Mouse (Mus musculus): ENCODE results near the gene Pnpla2. TPM values are rescaled to one million over a fixed set of nuclear protein-coding genes. Genes with fewer than 3 reads are reported as not detected.

Pnpla2 gene
- polyA plus RNA-seq, 1 experiment from 2014 or later, result 19.2 TPM

- Histone ChIP-seq H3K4me1 (replicated peaks) (peaks cover 73% of the 10 kb centered on the region), H3K9ac (replicated peaks) (peak overlapping the region; percentile 83), H3K27ac (peak overlapping the region; percentile 87), H3K36me3 (peaks cover 43% of the 10 kb centered on the region), H3K4me3 (replicated peaks) (peak overlapping the region; percentile 64), H3K9me3 (no peaks in the 10 kb centered on the region), H3K4me2 (replicated peaks) (peak overlapping the region; percentile 93), H3K27me3 (no peaks in the 10 kb centered on the region)
- no peak for ATAC-seq
- WGBS, result 68% methylated on average over 15 of the region's 15 CpGs
Observed at GRCm38 (mm10) chr7:141433517-141434400, 21.2 kb upstream of the Pnpla2 start.

GRCm38 (mm10) chr7:141434464-141434863 is 20.5 kb upstream of the Pnpla2 start:
- peaks cover 66% of the 10 kb centered on the region for H3K4me1 ChIP-seq (replicated peaks)
- H3K9me3 ChIP-seq, result no peaks in the 10 kb centered on the region
- peak overlapping the region; percentile 87 for H3K27ac ChIP-seq
- H3K4me3 ChIP-seq (replicated peaks), result peak overlapping the region; percentile 64
- H3K4me2 ChIP-seq (replicated peaks), result peak overlapping the region; percentile 93
- peak; percentile 10; the same call in 1 of the 2 replicates for ATAC-seq
- WGBS, result 10% methylated on average over 8 of the region's 8 CpGs
- peak overlapping the region; percentile 83 for H3K9ac ChIP-seq (replicated peaks)
- H3K27me3 ChIP-seq, result no peaks in the 10 kb centered on the region
- peaks cover 49% of the 10 kb centered on the region for H3K36me3 ChIP-seq

GRCm38 (mm10) chr7:141435129-141435855 is 19.7 kb upstream of the Pnpla2 start:
- peak overlapping the region; percentile 87 for H3K27ac ChIP-seq
- peaks cover 46% of the 10 kb centered on the region for H3K36me3 ChIP-seq
- no peaks in the 10 kb centered on the region for H3K9me3 ChIP-seq
- peak overlapping the region; percentile 93 for H3K4me2 ChIP-seq (replicated peaks)
- H3K4me1 ChIP-seq (replicated peaks), result peaks cover 58% of the 10 kb centered on the region
- peak overlapping the region; percentile 83 for H3K9ac ChIP-seq (replicated peaks)
- peak; percentile 10; the same call in 1 of the 2 replicates for ATAC-seq
- H3K27me3 ChIP-seq, result no peaks in the 10 kb centered on the region
- WGBS, result 5% methylated on average over 17 of the region's 17 CpGs
- H3K4me3 ChIP-seq (replicated peaks), result peak overlapping the region; percentile 64

GRCm38 (mm10) chr7:141435856-141436522 is 19.0 kb upstream of the Pnpla2 start:
- H3K9me3 ChIP-seq, result no peaks in the 10 kb centered on the region
- peak overlapping the region; percentile 87 for H3K27ac ChIP-seq
- no peak overlapping the region for H3K9ac ChIP-seq (replicated peaks)
- peaks cover 39% of the 10 kb centered on the region for H3K36me3 ChIP-seq
- H3K4me2 ChIP-seq (replicated peaks), result peak overlapping the region; percentile 93
- 71% methylated on average over 9 of the region's 9 CpGs for WGBS
- H3K4me3 ChIP-seq (replicated peaks), result peak overlapping the region; percentile 64
- no peaks in the 10 kb centered on the region for H3K27me3 ChIP-seq
- ATAC-seq, result no peak
- H3K4me1 ChIP-seq (replicated peaks), result peaks cover 61% of the 10 kb centered on the region

GRCm38 (mm10) chr7:141436523-141436892 is 18.5 kb upstream of the Pnpla2 start:
- Histone ChIP-seq H3K27ac (peak overlapping the region; percentile 76; the same call in 1 of the 2 replicates), H3K36me3 (peaks cover 34% of the 10 kb centered on the region), H3K4me3 (replicated peaks) (peak overlapping the region; percentile 62), H3K4me2 (replicated peaks) (peak overlapping the region; percentile 93), H3K4me1 (replicated peaks) (peaks cover 61% of the 10 kb centered on the region), H3K27me3 (no peaks in the 10 kb centered on the region), H3K9ac (replicated peaks) (peak overlapping the region; percentile 87), H3K9me3 (no peaks in the 10 kb centered on the region)
- WGBS, result 49% methylated on average over 2 of the region's 2 CpGs
- ATAC-seq, result no peak

GRCm38 (mm10) chr7:141437178-141438120 is 17.5 kb upstream of the Pnpla2 start, which contains the start of gene Slc25a22:
TSS of gene Slc25a22 (minus strand) at chr7:141437892.
- H3K4me3 ChIP-seq (replicated peaks), result peak within 1 kb of the TSS; percentile 62
- WGBS, result 5% methylated on average over 53 of the region's 53 CpGs
- H3K4me2 ChIP-seq (replicated peaks), result peak within 1 kb of the TSS; percentile 93
- H3K9ac ChIP-seq (replicated peaks), result peak within 1 kb of the TSS; percentile 87
- H3K36me3 ChIP-seq, result peaks cover 25% of the 10 kb centered on the region
- H3K27me3 ChIP-seq, result no peaks in the 10 kb centered on the region
- H3K4me1 ChIP-seq (replicated peaks), result peaks cover 64% of the 10 kb centered on the region
- H3K9me3 ChIP-seq, result no peaks in the 10 kb centered on the region
- peak; percentile 75 for ATAC-seq
- peak within 1 kb of the TSS; percentile 76 for H3K27ac ChIP-seq

- H3K27me3 ChIP-seq, result no peaks in the 10 kb centered on the region
- H3K27ac ChIP-seq, result peak overlapping the region; percentile 76; the same call in 1 of the 2 replicates
- peak overlapping the region; percentile 87; the same call in 1 of the 2 replicates for H3K9ac ChIP-seq (replicated peaks)
- H3K4me3 ChIP-seq (replicated peaks), result no peak overlapping the region
- no peaks in the 10 kb centered on the region for H3K9me3 ChIP-seq
- no peak overlapping the region for H3K4me2 ChIP-seq (replicated peaks)
- H3K36me3 ChIP-seq, result peaks cover 16% of the 10 kb centered on the region
- H3K4me1 ChIP-seq (replicated peaks), result peaks cover 64% of the 10 kb centered on the region
- 90% methylated on average over 12 of the region's 12 CpGs for WGBS
- no peak for ATAC-seq
Observed at GRCm38 (mm10) chr7:141438201-141438968, 16.6 kb upstream of the Pnpla2 start.

GRCm38 (mm10) chr7:141439140-141439679 is 15.8 kb upstream of the Pnpla2 start:
- peaks cover 11% of the 10 kb centered on the region for H3K36me3 ChIP-seq
- no peak overlapping the region for H3K27ac ChIP-seq
- no peak overlapping the region for H3K4me3 ChIP-seq (replicated peaks)
- ATAC-seq, result no peak
- no peak overlapping the region for H3K9ac ChIP-seq (replicated peaks)
- no peaks in the 10 kb centered on the region for H3K9me3 ChIP-seq
- WGBS, result 95% methylated on average over 10 of the region's 10 CpGs
- H3K4me1 ChIP-seq (replicated peaks), result peaks cover 64% of the 10 kb centered on the region
- H3K27me3 ChIP-seq, result no peaks in the 10 kb centered on the region
- no peak overlapping the region for H3K4me2 ChIP-seq (replicated peaks)

- no peak overlapping the region for H3K9ac ChIP-seq (replicated peaks)
- no peak overlapping the region for H3K27ac ChIP-seq
- H3K4me1 ChIP-seq (replicated peaks), result peaks cover 59% of the 10 kb centered on the region
- WGBS, result 98% methylated on average over 11 of the region's 11 CpGs
- ATAC-seq, result no peak
- peaks cover 11% of the 10 kb centered on the region for H3K36me3 ChIP-seq
- no peaks in the 10 kb centered on the region for H3K27me3 ChIP-seq
- H3K9me3 ChIP-seq, result no peaks in the 10 kb centered on the region
- H3K4me2 ChIP-seq (replicated peaks), result no peak overlapping the region
- H3K4me3 ChIP-seq (replicated peaks), result no peak overlapping the region
Observed at GRCm38 (mm10) chr7:141439811-141440210, 15.2 kb upstream of the Pnpla2 start.

GRCm38 (mm10) chr7:141440613-141441012 is 14.4 kb upstream of the Pnpla2 start:
- Histone ChIP-seq H3K27me3 (no peaks in the 10 kb centered on the region), H3K4me1 (replicated peaks) (peaks cover 51% of the 10 kb centered on the region), H3K9me3 (no peaks in the 10 kb centered on the region), H3K4me2 (replicated peaks) (no peak overlapping the region), H3K4me3 (replicated peaks) (no peak overlapping the region), H3K9ac (replicated peaks) (no peak overlapping the region), H3K36me3 (peaks cover 11% of the 10 kb centered on the region), H3K27ac (no peak overlapping the region)
- no peak for ATAC-seq
- WGBS, result 41% methylated on average over 6 of the region's 6 CpGs

Measured in midbrain, embryonic 13.5 days (tissue).